Mouse (Mus musculus): ENCODE data around the gene Kcnq4. TPM values are rescaled to one million over a fixed set of nuclear protein-coding genes. Genes with fewer than 3 reads are reported as not detected.

Gene Kcnq4
- polyA plus RNA-seq, 1 experiment from 2014 or later, result 2.9 TPM

DNA sequence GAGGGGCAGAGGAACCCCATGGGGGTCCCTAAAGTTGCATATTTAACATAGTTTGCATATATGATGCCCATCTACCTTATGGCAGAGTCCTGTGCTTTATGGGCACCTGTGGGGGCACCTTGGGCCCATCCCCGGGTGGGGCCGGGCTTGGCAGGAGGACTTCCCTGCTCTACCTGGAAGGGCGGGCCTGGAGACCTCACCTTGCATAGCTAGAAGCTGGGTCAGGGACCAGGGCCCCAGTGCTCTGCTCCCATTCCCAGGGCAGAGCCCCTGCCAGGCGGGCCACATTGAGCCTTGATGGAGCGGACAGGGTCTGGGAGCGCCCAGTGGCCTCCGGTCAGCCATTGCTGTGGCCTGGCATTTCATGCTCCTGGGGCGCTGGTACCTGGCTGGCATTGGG lies 51.1 kb downstream of the Kcnq4 start:
- Histone ChIP-seq H3K36me3 (ENCODE audit: control insufficient read depth, insufficient read depth, low read length) (no peaks in the 10 kb centered on the region), H3K27ac (ENCODE audit: low read depth, low read length) (no peak overlapping the region), H3K9me3 (ENCODE audit: control insufficient read depth, low read length) (no peaks in the 10 kb centered on the region), H3K4me2 (ENCODE audit: low read depth) (no peak overlapping the region), H3K27me3 (ENCODE audit: control insufficient read depth, insufficient read depth, low read length) (peaks cover 23% of the 10 kb centered on the region), H3K4me1 (ENCODE audit: control insufficient read depth, insufficient read depth, low read length) (no peaks in the 10 kb centered on the region), H3K4me3 (ENCODE audit: low read depth, low read length) (no peak overlapping the region), H3K9ac (ENCODE audit: low read length) (no peak overlapping the region)
- 84% methylated on average over 8 of the region's 8 CpGs for WGBS
- ATAC-seq (ENCODE audit: insufficient read depth, low FRiP score, low TSS enrichment) (no peak), DNase-seq (ENCODE audit: low spot score) (no peak)

DNA sequence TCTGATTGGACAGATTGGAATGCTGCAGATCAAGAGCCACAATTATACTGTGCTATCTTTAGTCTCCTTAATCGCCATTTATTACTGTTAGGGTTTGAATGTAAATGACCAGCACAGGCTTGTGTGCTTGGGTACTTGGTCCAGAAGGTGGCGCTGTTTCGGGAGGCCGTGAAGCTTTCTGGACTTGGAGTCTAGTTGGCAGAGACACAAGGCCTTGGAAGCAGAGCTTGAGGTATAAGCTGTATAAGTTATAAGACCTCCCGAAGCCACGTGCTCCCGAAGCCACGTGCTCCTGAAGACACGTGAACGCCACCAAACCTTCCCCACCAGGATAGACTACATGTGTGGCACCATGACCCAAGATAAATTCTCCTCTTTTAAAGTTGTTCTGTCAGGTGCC lies 55.7 kb downstream of the Kcnq4 start:
- Histone ChIP-seq H3K4me1 (ENCODE audit: control insufficient read depth, insufficient read depth, low read length) (no peaks in the 10 kb centered on the region), H3K27ac (ENCODE audit: low read depth, low read length) (no peak overlapping the region), H3K9me3 (ENCODE audit: control insufficient read depth, low read length) (no peaks in the 10 kb centered on the region), H3K36me3 (ENCODE audit: control insufficient read depth, insufficient read depth, low read length) (no peaks in the 10 kb centered on the region), H3K27me3 (ENCODE audit: control insufficient read depth, insufficient read depth, low read length) (peaks cover 7% of the 10 kb centered on the region), H3K4me3 (ENCODE audit: low read depth, low read length) (no peak overlapping the region), H3K9ac (ENCODE audit: low read length) (no peak overlapping the region), H3K4me2 (ENCODE audit: low read depth) (no peak overlapping the region)
- ATAC-seq (ENCODE audit: insufficient read depth, low FRiP score, low TSS enrichment) (no peak), DNase-seq (ENCODE audit: low spot score) (peak; percentile 47)
- 45% methylated on average over 10 of the region's 10 CpGs for WGBS

DNA sequence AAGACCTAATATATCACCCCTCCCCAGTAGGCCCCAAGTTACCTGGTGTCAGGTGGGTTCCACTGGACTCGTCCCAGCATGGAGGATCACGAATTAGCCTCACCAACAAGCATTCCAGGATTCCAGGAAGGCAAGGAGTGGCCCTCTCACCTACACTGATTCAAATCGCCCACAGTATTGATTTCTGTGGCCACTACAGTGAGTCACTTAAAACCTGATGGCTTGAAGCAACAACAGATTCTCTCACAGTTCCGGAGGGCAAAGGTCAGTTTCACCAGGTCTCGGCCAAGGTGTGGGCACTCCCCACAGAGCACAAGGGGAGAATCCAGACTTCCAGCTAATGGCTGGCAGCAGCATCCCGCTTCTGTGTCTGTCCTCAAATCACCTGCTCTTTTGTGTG lies 59.1 kb downstream of the Kcnq4 start:
- no peak overlapping the region for H3K4me2 ChIP-seq (ENCODE audit: low read depth)
- no peak for ATAC-seq (ENCODE audit: insufficient read depth, low FRiP score, low TSS enrichment)

DNA sequence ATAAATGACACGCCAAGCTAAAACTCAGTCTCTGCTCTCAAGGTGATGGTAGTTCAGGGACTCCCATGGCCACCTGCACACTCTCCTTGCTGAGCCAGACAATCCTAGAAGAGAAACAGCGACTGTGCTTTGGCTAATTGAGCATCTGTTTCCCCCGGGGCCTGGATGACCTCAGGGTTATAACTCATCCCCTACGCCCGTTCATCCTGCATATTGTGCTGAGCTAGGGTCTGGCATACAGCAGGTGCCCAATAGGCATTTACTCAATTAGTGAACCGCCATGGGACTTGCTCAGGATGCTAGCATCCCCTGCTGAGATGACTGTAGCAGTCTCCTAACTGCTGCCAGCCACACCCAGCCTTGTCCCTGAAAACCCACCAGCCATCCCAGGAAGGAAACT lies 61.1 kb downstream of the Kcnq4 start:
- WGBS, result 32% methylated on average over 6 of the region's 6 CpGs
- no peak overlapping the region for H3K4me3 ChIP-seq (ENCODE audit: low read depth, low read length)
- ATAC-seq (ENCODE audit: insufficient read depth, low FRiP score, low TSS enrichment), result peak; percentile 45; the same call in 1 of the 2 replicates

More for the DNA sequence above, 59.1 kb downstream of the Kcnq4 start:
- DNase-seq (ENCODE audit: low spot score), result no peak
- H3K27ac ChIP-seq (ENCODE audit: low read depth, low read length), result no peak overlapping the region
- no peak overlapping the region for H3K4me3 ChIP-seq (ENCODE audit: low read depth, low read length)
- no peak overlapping the region for H3K9ac ChIP-seq (ENCODE audit: low read length)
- no peaks in the 10 kb centered on the region for H3K27me3 ChIP-seq (ENCODE audit: control insufficient read depth, insufficient read depth, low read length)
- H3K36me3 ChIP-seq (ENCODE audit: control insufficient read depth, insufficient read depth, low read length), result no peaks in the 10 kb centered on the region
- no peaks in the 10 kb centered on the region for H3K9me3 ChIP-seq (ENCODE audit: control insufficient read depth, low read length)
- 77% methylated on average over 6 of the region's 6 CpGs for WGBS
- H3K4me1 ChIP-seq (ENCODE audit: control insufficient read depth, insufficient read depth, low read length), result no peaks in the 10 kb centered on the region

DNA sequence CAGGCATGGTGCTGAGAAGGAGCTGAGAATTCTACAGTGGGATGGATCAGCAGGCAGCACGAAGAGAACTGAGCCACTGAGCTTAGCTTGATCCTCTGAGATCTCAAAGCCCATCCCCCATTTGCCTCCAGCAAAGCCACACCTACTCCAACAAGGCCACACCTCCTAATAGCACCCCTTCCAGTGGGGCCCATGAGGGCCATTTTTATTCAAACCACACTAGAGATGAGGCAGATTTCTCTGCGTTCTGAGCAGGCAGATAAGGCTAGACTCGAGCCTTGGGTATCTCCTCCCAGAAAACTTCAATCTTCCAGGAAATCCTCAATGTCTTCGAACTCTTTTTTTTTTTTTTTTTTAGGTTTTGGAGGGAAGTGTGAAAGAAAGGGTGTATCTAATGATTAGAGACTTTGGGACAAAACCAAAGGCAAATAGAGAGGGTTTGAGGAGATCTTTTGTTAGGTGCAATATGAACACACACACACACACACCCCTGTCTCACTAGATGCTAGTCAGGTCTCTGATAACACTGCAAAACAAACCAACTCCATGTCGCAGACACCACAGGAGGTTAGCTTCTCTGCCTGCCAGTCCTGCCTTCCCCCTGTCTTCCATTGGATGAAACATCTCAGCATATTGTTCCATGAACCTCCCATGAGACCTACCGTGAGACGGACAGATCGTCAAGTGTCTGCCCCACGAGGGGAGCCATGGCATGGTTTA lies 65.0 kb downstream of the Kcnq4 start:
- 55% methylated on average over 9 of the region's 9 CpGs for WGBS
- DNase-seq (ENCODE audit: low spot score), result no peak
- Histone ChIP-seq H3K27me3 (ENCODE audit: control insufficient read depth, insufficient read depth, low read length) (no peaks in the 10 kb centered on the region), H3K27ac (ENCODE audit: low read depth, low read length) (no peak overlapping the region), H3K4me1 (ENCODE audit: control insufficient read depth, insufficient read depth, low read length) (no peaks in the 10 kb centered on the region), H3K4me2 (ENCODE audit: low read depth) (no peak overlapping the region), H3K9ac (ENCODE audit: low read length) (no peak overlapping the region), H3K36me3 (ENCODE audit: control insufficient read depth, insufficient read depth, low read length) (no peaks in the 10 kb centered on the region), H3K9me3 (ENCODE audit: control insufficient read depth, low read length) (no peaks in the 10 kb centered on the region), H3K4me3 (ENCODE audit: low read depth, low read length) (no peak overlapping the region)
- no peak for ATAC-seq (ENCODE audit: insufficient read depth, low FRiP score, low TSS enrichment)

More for the DNA sequence above, 61.1 kb downstream of the Kcnq4 start:
- Histone ChIP-seq H3K9ac (ENCODE audit: low read length) (no peak overlapping the region), H3K27ac (ENCODE audit: low read depth, low read length) (no peak overlapping the region), H3K9me3 (ENCODE audit: control insufficient read depth, low read length) (no peaks in the 10 kb centered on the region), H3K27me3 (ENCODE audit: control insufficient read depth, insufficient read depth, low read length) (no peaks in the 10 kb centered on the region), H3K4me2 (ENCODE audit: low read depth) (no peak overlapping the region), H3K4me1 (ENCODE audit: control insufficient read depth, insufficient read depth, low read length) (no peaks in the 10 kb centered on the region), H3K36me3 (ENCODE audit: control insufficient read depth, insufficient read depth, low read length) (no peaks in the 10 kb centered on the region)
- peak; percentile 40 for DNase-seq (ENCODE audit: low spot score)

DNA sequence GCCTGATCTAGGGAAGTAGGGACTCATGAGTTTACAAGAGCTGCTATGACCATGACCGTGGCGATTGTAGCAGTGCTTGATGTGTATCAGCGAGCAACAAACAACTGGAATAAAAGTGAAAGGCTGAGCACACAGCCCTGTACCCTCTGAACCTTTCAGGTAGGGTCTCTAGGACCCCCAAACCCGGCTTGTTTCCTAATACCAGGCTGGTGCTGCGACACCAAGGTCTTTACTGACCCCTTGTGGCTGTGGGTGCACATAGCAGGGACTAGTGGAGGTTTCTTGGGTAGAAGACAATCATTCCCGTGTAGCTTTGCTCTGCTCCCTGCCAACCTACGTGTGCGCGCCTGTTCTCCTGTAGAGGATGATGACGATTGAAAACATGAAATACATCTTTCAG lies 66.2 kb downstream of the Kcnq4 start:
- no peak; the same call in 1 of the 2 replicates for ATAC-seq (ENCODE audit: insufficient read depth, low FRiP score, low TSS enrichment)
- Histone ChIP-seq H3K27ac (ENCODE audit: low read depth, low read length) (no peak overlapping the region), H3K9me3 (ENCODE audit: control insufficient read depth, low read length) (no peaks in the 10 kb centered on the region), H3K9ac (ENCODE audit: low read length) (no peak overlapping the region), H3K4me2 (ENCODE audit: low read depth) (no peak overlapping the region), H3K4me1 (ENCODE audit: control insufficient read depth, insufficient read depth, low read length) (no peaks in the 10 kb centered on the region), H3K4me3 (ENCODE audit: low read depth, low read length) (no peak overlapping the region), H3K27me3 (ENCODE audit: control insufficient read depth, insufficient read depth, low read length) (no peaks in the 10 kb centered on the region), H3K36me3 (ENCODE audit: control insufficient read depth, insufficient read depth, low read length) (no peaks in the 10 kb centered on the region)
- peak; percentile 74 for DNase-seq (ENCODE audit: low spot score)
- 41% methylated on average over 10 of the region's 10 CpGs for WGBS

DNA sequence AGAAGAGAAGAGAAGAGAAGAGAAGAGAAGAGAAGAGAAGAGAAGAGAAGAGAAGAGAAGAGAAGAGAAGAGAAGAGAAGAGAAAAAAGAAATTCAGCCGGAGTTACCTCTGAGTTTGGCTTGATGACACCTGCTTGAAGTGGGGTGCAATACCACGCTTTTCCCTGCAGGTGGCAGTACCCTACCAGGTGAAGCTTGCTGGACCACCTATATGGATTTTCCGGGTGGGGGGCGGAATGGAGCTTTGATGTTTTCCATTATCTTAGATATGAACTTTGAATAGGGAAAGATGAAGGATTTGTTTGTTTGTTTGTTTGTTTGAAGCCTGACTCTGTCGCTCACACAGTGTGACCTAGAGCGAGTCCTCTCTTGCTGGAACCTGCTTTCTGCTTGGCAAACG lies 67.5 kb downstream of the Kcnq4 start:
- H3K9ac ChIP-seq (ENCODE audit: low read length), result no peak overlapping the region
- H3K4me2 ChIP-seq (ENCODE audit: low read depth), result no peak overlapping the region
- H3K4me1 ChIP-seq (ENCODE audit: control insufficient read depth, insufficient read depth, low read length), result no peaks in the 10 kb centered on the region
- WGBS, result 56% methylated on average over 7 of the region's 7 CpGs
- H3K27me3 ChIP-seq (ENCODE audit: control insufficient read depth, insufficient read depth, low read length), result no peaks in the 10 kb centered on the region
- DNase-seq (ENCODE audit: low spot score) (no peak), ATAC-seq (ENCODE audit: insufficient read depth, low FRiP score, low TSS enrichment) (no peak)
- H3K27ac ChIP-seq (ENCODE audit: low read depth, low read length), result no peak overlapping the region
- no peak overlapping the region for H3K4me3 ChIP-seq (ENCODE audit: low read depth, low read length)
- no peaks in the 10 kb centered on the region for H3K9me3 ChIP-seq (ENCODE audit: control insufficient read depth, low read length)
- no peaks in the 10 kb centered on the region for H3K36me3 ChIP-seq (ENCODE audit: control insufficient read depth, insufficient read depth, low read length)

DNA sequence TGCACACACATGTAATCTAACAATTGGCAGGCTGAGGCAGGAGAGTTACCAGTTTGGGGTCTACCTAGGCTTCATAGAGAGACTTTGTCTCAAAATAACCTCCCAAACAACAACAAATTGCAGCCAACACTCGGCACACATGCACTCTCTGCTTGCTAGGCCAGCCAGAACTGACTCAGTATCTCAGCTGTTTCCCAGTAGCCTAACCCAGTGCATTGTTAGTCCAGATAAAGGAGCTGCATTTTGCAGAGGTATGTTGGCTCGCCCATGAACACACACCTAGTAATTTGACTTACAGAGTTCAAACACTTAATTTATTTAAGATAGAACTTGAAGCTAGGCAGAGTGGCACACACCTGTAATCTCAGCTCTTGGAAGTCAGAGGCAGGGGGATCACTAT lies 72.8 kb downstream of the Kcnq4 start:
- H3K27me3 ChIP-seq (ENCODE audit: control insufficient read depth, insufficient read depth, low read length), result no peaks in the 10 kb centered on the region
- no peak overlapping the region for H3K4me3 ChIP-seq (ENCODE audit: low read depth, low read length)
- WGBS, result 69% methylated on average over 2 of the region's 2 CpGs
- ATAC-seq (ENCODE audit: insufficient read depth, low FRiP score, low TSS enrichment) (no peak), DNase-seq (ENCODE audit: low spot score) (no peak)
- H3K4me1 ChIP-seq (ENCODE audit: control insufficient read depth, insufficient read depth, low read length), result no peaks in the 10 kb centered on the region
- no peak overlapping the region for H3K4me2 ChIP-seq (ENCODE audit: low read depth)
- H3K36me3 ChIP-seq (ENCODE audit: control insufficient read depth, insufficient read depth, low read length), result no peaks in the 10 kb centered on the region
- H3K27ac ChIP-seq (ENCODE audit: low read depth, low read length), result no peak overlapping the region
- no peaks in the 10 kb centered on the region for H3K9me3 ChIP-seq (ENCODE audit: control insufficient read depth, low read length)
- no peak overlapping the region for H3K9ac ChIP-seq (ENCODE audit: low read length)

DNA sequence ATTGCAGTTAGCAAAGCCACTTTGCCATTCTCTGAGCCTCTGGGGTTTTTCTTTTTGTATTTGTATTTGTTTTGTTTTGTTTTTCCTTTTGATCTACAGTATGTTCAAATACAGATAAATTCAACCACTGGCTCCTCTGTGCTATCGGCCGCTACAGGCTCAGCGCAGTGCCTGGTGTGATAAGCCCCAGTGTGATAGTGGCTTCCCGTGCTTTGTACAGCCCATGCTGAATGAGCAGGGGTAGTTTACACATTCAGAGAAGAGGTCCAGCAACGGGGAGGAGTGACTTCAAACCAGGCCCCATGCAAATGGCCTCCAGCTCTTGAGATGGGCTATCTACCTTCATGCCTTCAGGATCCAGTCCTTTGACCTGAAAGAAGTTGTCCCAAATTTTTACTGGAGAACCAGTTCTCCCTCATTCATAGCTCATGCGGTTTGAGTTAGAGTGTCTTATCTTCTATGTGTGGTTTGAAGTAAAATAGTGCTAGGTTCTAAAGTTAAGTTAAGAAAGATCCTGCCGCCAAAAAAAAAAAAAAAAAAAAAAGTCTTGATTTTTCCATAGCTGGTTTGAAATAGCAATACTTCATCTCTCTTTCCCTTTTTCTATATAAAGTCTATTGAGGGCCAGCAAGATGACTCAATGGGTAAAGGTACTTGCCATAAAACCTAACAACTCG lies 73.5 kb downstream of the Kcnq4 start:
- WGBS, result 80% methylated on average over 8 of the region's 8 CpGs
- H3K27ac ChIP-seq (ENCODE audit: low read depth, low read length), result no peak overlapping the region
- H3K4me2 ChIP-seq (ENCODE audit: low read depth), result no peak overlapping the region

More for the DNA sequence above, 73.5 kb downstream of the Kcnq4 start:
- DNase-seq (ENCODE audit: low spot score), result no peak
- Histone ChIP-seq H3K9me3 (ENCODE audit: control insufficient read depth, low read length) (no peaks in the 10 kb centered on the region), H3K36me3 (ENCODE audit: control insufficient read depth, insufficient read depth, low read length) (no peaks in the 10 kb centered on the region), H3K9ac (ENCODE audit: low read length) (no peak overlapping the region), H3K4me1 (ENCODE audit: control insufficient read depth, insufficient read depth, low read length) (no peaks in the 10 kb centered on the region), H3K4me3 (ENCODE audit: low read depth, low read length) (no peak overlapping the region), H3K27me3 (ENCODE audit: control insufficient read depth, insufficient read depth, low read length) (no peaks in the 10 kb centered on the region)
- no peak for ATAC-seq (ENCODE audit: insufficient read depth, low FRiP score, low TSS enrichment)

Measured in neural tube, embryonic 11.5 days (tissue).